Mouse (Mus musculus) stomach, postnatal 0 days (tissue): Measurements from ENCODE around the gene Skor1.

Experiments
- CTCF ChIP-seq: IDR thresholded peaks from 2 replicates; pipeline ENCODE4 v1.5.1; 2016; ENCODE audit warnings: antibody characterized with exemption, low read depth, mild to moderate bottlenecking, moderate library complexity
- EP300 ChIP-seq: optimal IDR thresholded peaks from 2 replicates; pipeline ENCODE3; 2016; ENCODE audit warnings: antibody characterized with exemption

DNA sequence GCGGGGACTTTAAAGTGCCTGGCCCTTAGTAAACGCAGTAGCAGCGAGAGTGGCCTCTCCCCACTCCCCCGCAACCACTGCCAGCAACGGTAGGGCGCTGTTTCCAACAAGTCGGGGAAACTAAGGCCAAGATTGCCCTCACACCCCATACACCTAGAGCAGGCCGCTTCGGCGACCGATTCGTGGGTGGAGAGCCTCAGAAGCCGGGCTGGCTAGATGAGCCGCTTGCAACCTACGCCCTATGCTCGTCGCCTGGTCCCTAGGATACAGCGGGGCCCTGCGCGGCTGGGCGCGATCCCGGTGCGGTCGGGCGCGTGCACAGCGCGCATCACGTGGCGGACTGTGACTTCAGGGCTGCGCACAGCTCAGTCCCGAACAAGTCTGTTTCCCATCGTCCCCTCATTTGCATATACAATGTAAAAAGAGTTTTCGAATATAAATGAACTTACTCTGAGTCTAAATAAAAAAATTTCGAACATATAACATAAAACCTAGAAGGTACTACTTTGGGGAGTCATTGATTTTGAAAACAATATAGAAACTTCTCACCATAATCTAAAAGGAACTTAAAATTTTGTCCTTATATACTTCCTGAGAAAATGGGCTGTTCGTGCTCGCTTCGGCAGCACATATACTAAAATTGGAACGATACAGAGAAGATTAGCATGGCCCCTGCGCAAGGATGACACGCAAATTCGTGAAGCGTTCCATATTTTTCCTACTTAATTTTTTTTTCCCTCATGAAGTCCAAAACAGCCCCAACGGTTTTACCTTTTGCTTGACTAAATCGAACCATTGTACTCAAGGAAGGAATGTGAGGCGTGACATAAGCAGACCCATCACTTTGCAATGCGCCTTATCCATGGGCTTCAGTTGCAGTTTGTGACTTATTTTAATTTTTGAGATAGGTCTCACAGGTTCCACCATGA, 15.8 kb downstream of the Skor1 start:
- TF ChIP-seq CTCF (0 out of 2 replicates have a peak, but pooled peaks have one; percentile 4), EP300 (no peak)
